16 mouse cellular contexts compared by ENCODE assay signal in the genomic region with DNA sequence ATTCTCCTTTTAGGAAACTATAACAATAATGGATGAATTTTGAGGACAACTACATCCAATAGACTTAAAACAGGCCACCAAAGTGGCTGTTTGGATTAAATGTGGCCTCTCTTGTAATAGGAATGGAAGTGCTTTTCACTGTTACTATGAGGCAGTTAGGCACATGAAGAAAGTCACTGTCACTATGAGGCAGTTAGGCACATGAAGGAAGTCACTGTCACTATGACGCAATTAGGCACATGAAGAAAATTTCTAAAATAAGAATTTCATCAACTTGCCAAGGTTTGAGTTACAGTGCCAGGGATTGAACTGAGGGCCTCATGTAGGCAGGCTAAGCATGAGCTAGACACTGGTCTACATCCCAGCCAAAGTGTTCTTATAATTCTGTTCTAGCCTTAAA. TPM values are rescaled to one million over a fixed set of nuclear protein-coding genes. Genes with fewer than 3 reads are reported as not detected.
DNase-seq lines count a peak whose midpoint lies in the region; ATAC-seq lines count a peak whose summit lies in the region.
"Had no signal": no experiment of that assay in that cellular context is flagged by ENCODE, and none has a peak within 500 bp of the region (broad histone marks: within the 10 kb centered on the region; RNA-seq: fewer than 3 reads in every experiment).

No protein-coding gene starts in this region.

- DNase-seq in lung, postnatal 36 days: peak; percentile 4
- no peak for DNase-seq in lung, postnatal 25 days (ENCODE audit: low spot score)
- DNase-seq in cerebellum, postnatal 25 days: no peak
- DNase-seq in right cerebral cortex, postnatal 25 days: no peak
- DNase-seq: adrenal gland, postnatal 10 days; cerebellum, adult 18-20 months; cerebellum, adult 9-11 months; embryo, embryonic 11 days; gastrocnemius, adult 2 months; gastrocnemius, postnatal 25 days; heart, adult 11 months; heart, postnatal 36 days had no signal

- peak; percentile 73 for ATAC-seq in common myeloid progenitor, adult 5-6 weeks (replicated peaks; ENCODE audit: low read depth, poor library complexity, severe bottlenecking)
- ATAC-seq in megakaryocyte progenitor cell, adult 5-6 weeks (replicated peaks; ENCODE audit: poor library complexity): peak; percentile 78
- ATAC-seq: CD4-positive, CD25-positive, alpha-beta regulatory T cell, adult 4 months; forebrain, embryonic 14.5 days had no signal

RNA-seq across cellular contexts. Expression of gene Mcee, which starts 8.3 kb away (rescaled TPM):
- 27.4 and 81.6 TPM in 2 replicates for total RNA-seq in common myeloid progenitor, adult 5-6 weeks (2017)
- 98.9 and 122 TPM in 2 replicates for total RNA-seq in megakaryocyte progenitor cell, adult 5-6 weeks (2015)
- 145 and 155 TPM in 2 replicates for total RNA-seq in megakaryocyte progenitor cell, adult 5-6 weeks (2017)

RNA-seq across cellular contexts. Expression of gene Mphosph10, which starts 8.7 kb away (rescaled TPM):
- total RNA-seq in common myeloid progenitor, adult 5-6 weeks (2017): 135 and 144 TPM in 2 replicates
- total RNA-seq in megakaryocyte progenitor cell, adult 5-6 weeks (2015): 99.9 and 108 TPM in 2 replicates
- total RNA-seq in megakaryocyte progenitor cell, adult 5-6 weeks (2017): 130 and 173 TPM in 2 replicates

RNA-seq across cellular contexts. Expression of gene Fan1, which starts 26.8 kb away (rescaled TPM):
- 6.8 and 7.5 TPM in 2 replicates for total RNA-seq in common myeloid progenitor, adult 5-6 weeks (2017)
- total RNA-seq in megakaryocyte progenitor cell, adult 5-6 weeks (2015): 1.9 and 3.2 TPM in 2 replicates
- 4.8 and 5.0 TPM in 2 replicates for total RNA-seq in megakaryocyte progenitor cell, adult 5-6 weeks (2017)
